Mouse (Mus musculus): Measurements from ENCODE around the gene Copz2.

DNA sequence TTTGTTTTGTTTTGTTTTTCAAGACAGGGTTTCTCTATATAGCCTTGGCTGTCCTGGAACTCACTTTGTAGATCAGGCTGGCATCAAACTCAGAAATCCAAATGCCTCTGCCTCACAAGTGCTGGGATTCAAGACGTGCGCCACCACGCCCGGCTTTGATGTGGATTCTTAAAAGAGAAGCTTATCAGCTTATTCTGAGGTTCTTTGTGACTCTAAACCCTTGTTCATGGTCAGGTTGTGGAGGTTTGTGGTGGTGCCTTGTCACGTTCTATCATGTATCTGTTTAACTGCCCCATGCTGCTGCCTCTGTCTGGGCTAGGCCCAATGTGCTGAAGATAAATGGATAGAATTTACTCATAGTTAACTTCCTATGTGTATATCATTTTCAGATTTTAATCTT, 44.1 kb upstream of the Copz2 start:
- TF ChIP-seq ELF1 (IDR thresholded peaks at IDR 0.05; ENCODE audit: low read depth, low read length), result no peak
- no peak for TF ChIP-seq MEF2A (IDR thresholded peaks at IDR 0.05; ENCODE audit: borderline replicate concordance, low read depth, low read length)
- TF ChIP-seq CTCF (conservative IDR thresholded peaks at IDR 0.05 in 1 of 2, IDR thresholded peaks at IDR 0.05 in 1 of 2; ENCODE audit: low read depth in 2 of 2, low read length in 2 of 2), result no peak
- no peak for TF ChIP-seq POLR2A (IDR thresholded peaks at IDR 0.05; ENCODE audit: low read depth, low read length)
- TF ChIP-seq RAD21 (IDR thresholded peaks at IDR 0.05; ENCODE audit: low read depth, low read length), result no peak
